Mouse (Mus musculus): ENCODE data around the gene Sgta.

The Sgta gene

DNA sequence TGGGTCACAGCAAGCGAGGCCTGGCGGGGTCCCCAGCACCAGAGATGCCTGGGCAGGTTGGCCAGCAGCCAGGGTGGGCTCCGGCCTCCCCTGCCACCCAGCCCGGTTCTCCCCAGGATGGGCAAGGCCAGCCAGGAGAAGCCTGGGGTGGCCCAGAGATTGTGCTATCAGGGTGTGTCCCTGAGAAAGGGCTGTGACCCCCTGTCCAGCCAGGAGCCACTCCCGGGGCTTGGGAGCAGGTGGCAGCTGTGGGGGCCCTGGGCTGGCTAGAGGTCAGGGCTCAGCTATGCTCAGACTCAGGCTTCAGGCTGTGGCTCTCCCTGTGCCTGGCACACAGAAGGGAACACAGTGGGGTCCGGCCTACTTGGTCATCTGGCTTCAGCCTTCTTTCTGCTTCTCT is 40.3 kb downstream of the Sgta start:
- DNase-seq (ENCODE audit: low read depth, low spot score) = no peak

DNA sequence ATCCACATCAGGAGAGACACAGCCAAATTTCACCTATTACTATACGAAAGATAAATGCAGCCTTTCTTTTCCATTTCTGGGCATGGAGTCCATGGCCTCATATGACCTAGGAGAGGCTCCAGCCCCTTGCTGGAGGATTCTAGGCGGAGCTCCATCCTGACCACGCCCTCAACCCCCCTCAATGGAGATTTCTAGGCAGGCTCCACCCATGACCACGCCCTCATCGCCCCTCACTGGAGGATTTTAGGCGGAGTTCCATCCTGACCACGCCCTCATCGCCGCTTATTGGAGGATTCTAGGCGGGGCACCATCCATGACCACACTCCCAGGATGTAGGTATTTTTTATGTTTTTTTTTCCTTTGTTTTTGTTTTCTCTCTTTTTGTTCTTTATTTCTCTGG is 41.7 kb downstream of the Sgta start:
- DNase-seq (ENCODE audit: low read depth, low spot score) = peak; percentile 82

DNA sequence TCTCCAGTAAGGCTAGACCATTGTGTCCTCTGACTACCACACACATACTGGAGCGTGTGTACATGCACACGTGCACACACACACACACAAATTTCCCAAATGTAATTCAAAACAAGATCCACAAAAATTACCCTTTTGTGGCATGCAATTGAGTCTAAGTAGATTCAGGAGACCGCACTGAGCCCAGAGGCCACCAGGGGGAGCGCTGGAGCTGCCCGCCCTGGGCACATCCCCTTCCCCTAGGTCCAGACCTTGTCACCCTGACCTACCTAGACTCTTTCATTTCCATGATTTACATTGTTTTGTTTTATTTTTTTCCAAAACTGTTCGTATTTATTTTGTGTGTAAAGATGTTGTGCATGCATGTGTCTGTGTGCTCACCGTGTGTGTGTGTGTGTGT is 43.3 kb downstream of the Sgta start:
- DNase-seq (ENCODE audit: low read depth, low spot score) = peak; percentile 71

DNA sequence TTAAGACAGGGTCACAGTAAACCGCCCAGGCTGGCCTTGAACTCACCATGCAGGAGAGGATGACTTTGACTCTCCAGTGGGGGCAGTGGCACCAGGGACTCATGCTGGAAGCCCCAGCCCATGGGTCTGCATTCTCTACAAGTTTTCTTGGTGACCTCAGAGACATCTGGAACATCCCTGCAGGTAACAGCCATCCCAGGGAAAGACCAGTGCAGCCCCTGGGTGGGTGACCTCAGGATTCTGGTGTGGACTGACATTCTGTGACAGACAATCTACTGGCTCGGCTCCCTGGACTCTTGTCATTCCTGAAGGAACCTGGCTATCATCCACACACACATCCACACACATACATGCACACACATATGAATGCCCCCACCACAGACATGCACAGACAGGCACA is 44.3 kb downstream of the Sgta start:
- DNase-seq (ENCODE audit: low read depth, low spot score) = no peak

DNA sequence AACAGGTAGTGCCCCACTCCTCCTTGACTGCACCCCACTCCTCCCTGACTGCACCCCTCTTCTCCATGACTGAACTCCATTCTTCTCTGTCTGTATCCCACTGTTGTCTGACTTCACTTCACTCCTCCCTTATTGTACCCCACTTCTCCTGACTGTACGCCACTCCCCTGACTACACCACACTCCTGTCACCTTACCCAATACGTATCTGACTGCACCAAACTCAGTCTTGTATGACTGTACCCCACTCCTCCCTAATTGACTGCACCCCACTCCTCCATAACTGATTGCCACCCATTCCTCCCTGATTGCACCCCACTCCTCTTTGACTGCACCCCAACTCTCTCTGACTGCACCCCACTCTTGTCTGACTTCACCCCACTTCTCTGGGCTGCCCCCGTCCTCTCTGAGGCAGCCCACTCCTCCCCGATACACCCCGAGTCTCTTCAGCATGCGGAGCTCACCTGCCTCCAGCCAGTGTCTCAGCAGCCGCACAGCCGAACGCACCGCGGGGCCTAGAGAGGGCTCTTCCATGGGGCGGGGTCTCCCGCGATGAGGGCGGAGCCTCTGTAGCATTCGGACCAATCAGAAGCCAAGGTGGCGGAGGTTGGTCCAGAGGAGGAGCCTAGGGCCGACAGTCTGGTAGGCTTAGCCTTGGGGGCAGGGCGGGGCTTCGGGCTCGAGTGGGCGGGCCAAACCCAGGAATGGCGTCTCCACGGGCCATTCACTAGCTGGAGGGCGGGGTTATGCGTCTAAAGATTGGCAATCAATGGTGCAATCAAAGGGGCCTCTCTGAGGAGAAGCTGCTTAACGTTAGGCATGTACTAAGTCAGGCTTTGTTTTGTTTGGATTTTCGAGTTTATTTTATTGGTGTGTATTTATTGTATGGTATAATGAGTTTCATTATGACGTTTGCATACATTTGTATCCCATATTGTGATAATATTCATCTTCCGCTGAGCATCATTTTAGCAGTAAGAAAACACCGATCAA is 45.3 kb downstream of the Sgta start, which contains the start of gene Gng7:
Gng7 (minus strand) TSS at position 553 of the 992 bp plus-strand sequence.
- DNase-seq (ENCODE audit: low read depth, low spot score) = peak; percentile 99

DNA sequence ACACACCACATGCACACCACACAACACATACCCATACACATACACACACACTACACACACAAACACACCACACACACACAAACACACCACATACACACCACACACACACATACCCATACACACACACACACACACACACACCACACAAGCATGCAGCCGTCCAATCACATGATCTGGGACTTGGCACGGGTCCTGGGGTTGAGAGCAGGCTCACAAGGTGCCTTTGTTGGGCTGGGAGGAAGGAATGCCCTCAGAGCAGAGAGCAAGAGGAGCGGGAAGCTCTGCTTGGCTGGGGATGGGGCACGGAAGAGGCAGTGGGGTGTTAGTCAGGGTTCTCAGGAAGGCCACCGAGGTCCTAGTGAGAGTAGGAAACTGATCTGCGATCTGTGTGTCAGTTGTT is 49.1 kb downstream of the Sgta start:
- no peak for DNase-seq (ENCODE audit: low read depth, low spot score)

DNA sequence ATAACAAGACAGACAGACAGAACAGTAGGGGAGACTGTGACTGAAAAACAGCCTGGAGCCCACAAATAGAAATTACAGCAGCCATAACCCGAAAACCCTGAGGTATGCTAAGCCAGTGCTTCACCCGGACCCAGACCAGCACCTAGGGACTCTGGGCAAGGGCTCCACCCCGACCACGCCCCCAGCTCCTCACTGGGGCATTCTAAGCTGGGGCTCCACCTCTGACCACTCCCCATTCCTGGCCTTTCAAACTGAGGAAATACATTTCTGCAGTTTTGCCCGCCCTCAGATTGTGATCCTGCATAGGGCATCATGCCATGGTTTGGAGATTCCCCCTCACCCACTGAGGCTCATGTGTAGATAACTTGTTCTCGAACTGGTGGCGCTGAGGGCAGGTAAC is 52.7 kb downstream of the Sgta start:
- peak; percentile 50 for DNase-seq (ENCODE audit: low read depth, low spot score)

DNA sequence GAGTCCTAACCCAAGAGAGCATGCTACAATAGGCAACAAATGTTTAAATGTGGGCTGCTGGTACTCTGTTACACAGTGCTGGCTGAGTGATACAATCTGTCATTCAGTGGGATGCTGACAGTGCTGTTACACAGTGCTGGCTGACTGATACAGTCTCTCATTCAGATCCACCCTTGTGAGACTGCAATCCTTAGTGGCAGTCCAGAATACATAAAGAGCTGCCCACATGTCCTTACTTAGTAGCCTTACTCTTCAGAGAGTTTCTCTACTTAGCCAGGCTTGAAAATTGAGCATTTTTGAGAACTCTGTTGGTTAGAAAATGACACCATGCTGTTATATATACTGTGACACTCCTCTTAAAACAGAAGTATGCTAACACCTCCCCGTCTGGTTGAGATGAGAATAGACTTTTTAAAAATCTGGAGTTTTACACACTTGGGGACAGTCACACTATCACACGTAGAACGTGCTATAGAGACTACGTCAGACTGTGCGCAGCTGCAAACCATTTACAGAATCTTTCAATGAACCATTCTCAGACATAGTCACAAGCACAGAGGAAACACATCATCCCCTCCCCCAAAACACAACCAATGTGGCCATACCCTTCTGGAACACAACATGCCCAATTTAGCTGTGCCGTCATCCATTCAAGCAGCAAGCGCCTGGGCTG is 53.8 kb downstream of the Sgta start:
- no peak for DNase-seq (ENCODE audit: low read depth, low spot score)

DNA sequence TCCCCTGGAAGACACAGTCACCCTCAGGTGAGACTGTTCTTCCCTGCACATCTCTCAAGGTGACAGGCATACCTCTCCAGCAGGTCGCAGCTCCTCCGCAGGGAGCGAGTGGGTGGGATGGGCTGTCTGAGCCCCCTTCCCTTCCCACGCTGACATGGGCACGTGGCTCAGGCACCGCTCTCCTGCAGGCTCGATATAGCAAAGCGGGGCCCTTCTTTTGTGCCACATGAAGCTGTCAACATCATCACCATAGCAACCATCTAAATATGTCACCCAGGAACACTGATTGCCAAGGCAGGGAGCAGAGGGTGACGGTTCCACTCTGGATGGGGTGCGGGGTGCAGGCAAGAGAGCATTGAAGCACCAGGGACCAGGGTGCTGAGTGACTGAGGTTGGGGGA is 58.8 kb downstream of the Sgta start:
- DNase-seq (ENCODE audit: low read depth, low spot score) = no peak

DNA sequence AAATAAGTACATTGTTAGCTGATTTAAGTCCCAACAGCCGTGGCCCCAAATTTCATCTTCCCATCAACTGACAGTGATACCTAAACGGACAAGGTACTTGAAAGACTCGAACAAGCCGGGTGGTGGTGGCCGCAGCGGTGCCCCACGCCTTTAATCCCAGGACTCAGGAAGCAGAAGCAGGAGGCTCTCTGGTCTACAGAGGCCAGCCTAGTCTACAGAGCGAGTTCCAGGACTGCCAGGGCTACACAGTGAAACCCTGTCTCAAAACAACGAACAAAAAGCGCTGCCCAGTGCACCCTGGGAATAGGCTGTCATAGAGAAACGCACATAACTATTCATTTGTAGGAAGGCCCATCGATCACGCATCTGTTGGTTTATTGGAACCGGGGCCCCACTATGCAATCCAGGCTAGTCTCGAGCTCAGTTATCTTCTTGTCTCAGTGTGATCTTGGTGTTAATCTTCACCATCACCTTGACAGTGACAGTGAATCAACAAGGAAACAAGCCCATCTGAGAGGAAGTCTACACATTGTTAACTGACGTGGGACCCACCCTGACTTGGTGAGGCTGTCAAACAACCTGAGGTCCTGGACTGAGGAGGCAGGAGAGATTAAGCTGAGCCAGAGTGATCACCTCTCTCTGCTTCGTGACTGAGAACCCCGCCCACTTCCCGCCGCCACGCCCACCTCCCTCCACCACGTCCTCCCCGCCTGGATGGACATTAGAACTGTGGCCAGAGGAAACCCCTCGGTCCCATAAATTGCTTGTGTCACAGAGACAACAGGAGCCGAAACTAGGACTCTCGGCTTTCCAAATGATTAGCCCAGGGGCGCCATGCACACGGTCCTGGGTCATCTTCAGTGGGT is 59.6 kb downstream of the Sgta start:
- peak; percentile 56 for DNase-seq (ENCODE audit: low read depth, low spot score)

DNA sequence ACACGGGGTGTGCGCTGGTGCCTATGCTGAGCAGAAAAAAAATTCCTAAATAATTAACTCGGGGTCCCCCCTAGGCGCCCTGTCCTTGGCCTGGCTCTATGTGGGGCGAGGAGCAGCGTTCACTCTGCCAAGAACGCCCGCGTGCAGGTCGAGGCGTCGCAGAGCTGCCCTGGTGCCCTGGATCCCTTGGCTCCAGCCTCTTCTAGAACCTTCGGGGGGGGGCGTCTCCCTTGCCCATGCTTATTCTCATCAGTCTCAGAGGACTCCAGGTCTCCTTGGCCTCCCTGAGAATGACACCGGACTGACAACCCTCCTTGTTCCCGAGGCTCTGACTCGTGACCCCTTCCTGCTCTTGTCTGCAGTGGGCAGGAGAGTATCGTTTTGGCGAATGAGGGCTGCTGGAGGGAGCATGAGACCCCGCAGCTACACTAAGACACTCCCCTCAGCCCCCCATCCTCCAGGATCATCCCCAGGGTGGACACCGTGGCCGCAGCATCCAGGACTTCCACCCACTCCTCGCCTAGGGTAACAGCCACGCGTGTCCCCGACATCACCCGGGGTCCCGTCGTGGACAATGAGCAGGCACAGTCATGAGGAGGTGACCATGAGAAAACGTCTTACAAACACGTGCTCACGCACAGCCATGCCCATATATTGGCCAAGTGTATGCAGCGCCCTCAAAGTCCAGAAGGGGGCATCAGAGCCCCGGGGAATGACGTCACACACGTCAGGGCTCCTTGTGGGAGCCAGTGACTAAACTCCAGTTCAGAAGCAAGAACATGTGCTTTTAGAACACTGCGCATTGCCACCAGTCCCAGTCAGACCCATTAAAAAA is 60.4 kb downstream of the Sgta start:
- peak; percentile 93 for DNase-seq (ENCODE audit: low read depth, low spot score)

DNA sequence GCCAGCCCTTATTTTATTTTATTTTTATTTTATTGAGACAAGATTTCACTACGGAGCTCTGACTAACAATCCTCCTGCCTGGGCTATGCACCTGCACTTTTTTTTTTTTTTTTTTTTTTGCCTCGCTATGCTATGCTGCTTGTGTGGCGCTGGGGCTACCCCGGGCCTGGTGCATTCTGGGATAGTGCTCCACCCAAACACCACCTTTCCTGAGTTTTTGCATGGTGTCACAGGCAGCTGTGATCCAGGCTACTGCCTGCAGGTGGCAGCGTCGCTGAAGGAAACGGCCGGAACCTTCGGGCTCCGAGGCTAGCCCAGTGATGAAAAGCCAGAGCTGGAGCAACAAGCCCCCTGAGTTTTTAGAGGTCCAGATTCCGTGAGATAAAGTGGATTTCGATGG is 61.2 kb downstream of the Sgta start:
- DNase-seq (ENCODE audit: low read depth, low spot score) = peak; percentile 92

DNA sequence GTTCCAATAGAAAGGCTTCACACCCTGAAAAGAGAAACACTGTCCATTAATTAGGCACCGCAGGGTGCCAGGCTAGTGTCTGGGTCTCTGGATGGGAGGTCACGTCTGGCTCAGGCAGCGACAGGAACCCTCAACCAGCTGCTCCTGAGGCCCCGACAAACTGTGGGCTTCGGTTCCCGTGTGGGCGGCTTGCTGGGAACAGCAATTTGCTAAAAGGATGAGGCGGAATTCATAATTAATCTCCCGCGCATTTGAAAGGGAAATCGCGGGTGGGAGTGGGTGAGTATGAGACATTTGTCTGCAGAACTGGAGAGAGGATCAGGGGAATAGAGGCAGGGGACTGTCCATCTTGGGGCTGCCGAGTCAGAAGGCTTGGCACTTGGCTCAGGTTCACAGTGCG is 62.0 kb downstream of the Sgta start:
- DNase-seq (ENCODE audit: low read depth, low spot score) = no peak

DNA sequence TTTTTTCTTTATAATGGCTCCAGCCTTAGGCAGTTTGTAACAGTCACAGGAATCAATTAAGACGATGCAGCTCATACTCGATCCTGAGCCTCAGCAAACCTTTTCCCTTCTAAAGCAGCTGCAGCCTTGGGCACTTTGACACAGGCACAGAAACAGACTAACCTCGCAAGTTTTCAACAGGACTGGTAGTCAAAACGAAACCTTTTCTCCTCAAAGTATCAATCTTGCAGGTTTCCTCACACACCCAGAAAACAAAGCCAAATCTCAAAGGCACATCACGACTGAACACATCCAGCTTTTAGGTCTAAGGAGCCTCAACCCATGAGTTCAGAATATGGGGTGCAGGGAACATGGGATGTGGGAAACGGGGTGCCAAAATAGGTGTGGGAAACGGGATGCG is 62.6 kb downstream of the Sgta start:
- no peak for DNase-seq (ENCODE audit: low read depth, low spot score)

DNA sequence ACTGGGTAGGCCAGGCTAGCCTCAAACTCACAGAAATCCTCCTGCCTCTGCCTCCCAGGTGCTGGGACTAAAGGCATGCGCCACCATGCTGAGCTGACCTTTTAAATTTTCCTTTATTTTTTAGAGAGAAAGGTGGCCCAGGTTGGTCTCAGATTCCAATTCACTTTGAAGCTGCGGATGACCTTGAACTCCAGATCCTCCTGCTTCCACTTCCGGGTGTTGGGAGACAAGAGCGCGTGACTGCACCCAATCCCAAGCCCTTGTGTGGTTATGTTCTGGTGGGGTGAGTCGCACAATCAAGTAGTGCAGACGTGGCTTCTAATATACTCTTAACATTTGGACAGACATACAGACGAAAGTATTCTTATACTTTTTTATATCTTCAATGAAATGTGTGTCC is 63.5 kb downstream of the Sgta start:
- no peak for DNase-seq (ENCODE audit: low read depth, low spot score)

DNA sequence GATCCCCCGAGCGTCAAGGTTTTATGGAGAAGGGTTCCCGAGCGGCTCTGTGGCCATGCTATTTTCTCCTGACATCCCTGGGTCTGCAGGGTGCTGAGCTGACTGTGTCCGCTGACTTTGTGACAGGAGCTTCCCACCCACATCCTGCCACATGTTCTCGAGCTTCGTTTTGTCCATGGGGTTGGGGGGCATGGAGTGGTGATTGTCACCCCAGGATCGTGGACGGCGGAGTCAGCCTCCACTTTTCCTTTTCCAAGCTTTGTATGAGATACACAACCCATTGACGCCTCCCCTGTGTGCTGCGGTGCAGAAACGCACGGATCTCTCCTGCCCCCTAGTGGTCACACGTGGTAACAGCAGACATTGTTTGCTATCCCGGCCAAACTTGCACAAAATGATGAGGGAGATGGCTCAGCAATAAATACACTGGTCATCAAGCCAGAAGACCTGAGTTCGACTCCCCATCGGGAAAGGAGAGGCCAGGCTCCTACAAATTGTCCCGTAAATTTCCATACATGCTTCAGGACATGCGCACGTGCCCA is 64.8 kb downstream of the Sgta start:
- DNase-seq (ENCODE audit: low read depth, low spot score) = peak; percentile 77

DNA sequence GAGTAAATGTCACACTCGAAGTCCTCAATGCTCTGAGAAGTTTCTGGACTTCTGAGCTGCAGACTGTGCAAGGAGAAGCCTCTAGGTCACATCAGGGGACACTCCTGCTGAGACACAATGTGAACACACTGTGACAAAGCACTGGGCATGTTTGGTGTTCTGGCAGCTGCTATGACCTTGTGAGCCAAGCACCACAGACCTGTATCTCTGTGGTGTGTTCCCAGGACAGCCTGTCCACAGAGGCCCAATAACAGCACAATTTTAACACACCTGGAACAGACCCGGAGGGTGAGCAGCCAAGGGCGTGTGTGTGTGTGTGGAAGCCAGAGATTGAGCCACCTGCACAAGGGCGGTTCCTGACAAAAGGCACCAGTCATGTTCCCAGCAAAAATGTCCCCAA is 65.4 kb downstream of the Sgta start:
- DNase-seq (ENCODE audit: low read depth, low spot score) = no peak

Data from A20 (cell line).